Mouse (Mus musculus) testis, adult 2 months (tissue): ENCODE data around the gene Daam1.

Experiments
- CTCF ChIP-seq: fragments of 200-500 bp; IDR thresholded peaks from 2 replicates; pipeline ENCODE4 v1.5.1; 2012; ENCODE audit warnings: low read depth, mild to moderate bottlenecking, inconsistent platforms, low read length, moderate library complexity; ENCODE audit not compliant: control insufficient read depth, insufficient read depth, insufficient replicate concordance
- POLR2A ChIP-seq: fragments of 200-500 bp; IDR thresholded peaks from 2 replicates; pipeline ENCODE4 v1.6.1; 2012; ENCODE audit warnings: low read depth, mild to moderate bottlenecking, inconsistent platforms, low read length, moderate library complexity; ENCODE audit not compliant: control insufficient read depth

- no peak for TF ChIP-seq CTCF
- TF ChIP-seq POLR2A: no peak
Measured at GRCm38 (mm10) chr12:71997364-71997763, 166.5 kb downstream of the Daam1 start.
